Mouse (Mus musculus) ES-E14 (cell line): Measurements from ENCODE around the gene Phf21a.

Experiments
- CHD2 ChIP-seq: IDR thresholded peaks from 2 replicates; pipeline ENCODE4 v1.6.1; 2014; ENCODE audit warnings: mild to moderate bottlenecking, low read depth, low read length, inconsistent platforms
- ZC3H11A ChIP-seq: IDR thresholded peaks from 2 replicates; pipeline ENCODE4 v1.6.1; 2012; ENCODE audit warnings: low read depth, mild to moderate bottlenecking, inconsistent platforms, low read length, borderline replicate concordance

GRCm38 (mm10) chr2:92301849-92302607 is 209.1 kb downstream of the Phf21a start:
- TF ChIP-seq CHD2 (no peak), ZC3H11A (no peak)
